Mouse (Mus musculus): ENCODE measurements around the gene 4930404H24Rik. TPM values are rescaled to one million over a fixed set of nuclear protein-coding genes. Genes with fewer than 3 reads are reported as not detected.

The 4930404H24Rik gene
- not detected in 2 replicates for polyA plus RNA-seq (2015; fragmentation: Nextera tagmentation; extraction: Ambion mirVana)

DNA sequence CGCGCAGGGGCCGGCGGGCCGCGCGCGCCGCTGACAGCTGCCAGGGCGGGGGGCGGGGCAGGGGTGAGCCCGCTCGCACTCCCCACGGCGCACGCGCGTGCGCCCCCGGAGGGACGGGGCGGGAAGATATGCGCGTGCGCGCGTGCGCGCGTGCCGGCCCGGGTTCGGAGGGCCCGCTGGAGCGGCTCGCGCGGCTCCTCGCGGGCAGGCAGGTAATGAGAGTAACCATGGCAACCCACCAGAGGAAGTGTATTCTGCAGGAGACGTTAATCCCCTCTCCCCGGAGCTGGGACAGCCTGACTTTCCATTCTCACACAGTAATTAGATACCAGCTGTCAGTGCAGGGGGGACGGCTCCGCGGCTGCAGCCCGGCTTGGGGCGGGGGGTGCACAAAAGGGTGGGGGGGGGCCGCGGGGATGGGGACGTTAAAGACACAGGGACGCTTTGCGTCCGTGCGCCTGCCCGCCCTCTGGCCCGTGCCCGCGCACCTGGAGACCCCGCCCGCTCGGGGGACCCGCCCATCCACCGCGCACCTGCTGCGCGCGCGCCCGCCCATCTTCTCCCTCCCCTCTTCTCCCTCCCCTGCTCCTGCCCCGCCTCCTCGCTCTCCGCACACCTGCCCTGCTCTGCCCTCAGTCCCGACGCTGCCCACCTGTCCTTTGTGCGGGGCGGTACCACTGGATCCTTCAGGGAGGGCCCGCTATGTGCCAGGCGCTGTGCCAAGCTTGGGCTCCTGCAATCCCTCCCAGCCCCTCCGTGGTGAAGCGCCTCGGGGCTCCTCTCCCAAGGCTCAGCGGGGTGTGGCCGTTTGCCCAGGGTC lies at the start of gene 4930404H24Rik:
TSS of gene 4930404H24Rik (plus strand) at position 218 of the 820 bp plus-strand sequence.
- Histone ChIP-seq H3K4me3 (ENCODE audit: low read depth, low read length) (peak within 1 kb of the TSS; percentile 58), H3K4me2 (ENCODE audit: low read length) (peak within 1 kb of the TSS; percentile 88), H3K36me3 (ENCODE audit: control insufficient read depth, insufficient read depth, low read length) (no peaks in the 10 kb centered on the region), H3K27ac (ENCODE audit: low read length) (peak within 1 kb of the TSS; percentile 97), H3K9ac (ENCODE audit: low read depth, low read length) (peak within 1 kb of the TSS; percentile 89), H3K27me3 (ENCODE audit: control insufficient read depth, insufficient read depth, low read depth, low read length) (no peaks in the 10 kb centered on the region), H3K9me3 (replicated peaks; ENCODE audit: control insufficient read depth, low read length, poor library complexity, severe bottlenecking) (no peaks in the 10 kb centered on the region), H3K4me1 (ENCODE audit: control insufficient read depth, insufficient read depth, low read length) (peaks cover 42% of the 10 kb centered on the region)
- WGBS: 0% methylated on average over 63 of the region's 83 CpGs
- ATAC-seq: peak; percentile 90

DNA sequence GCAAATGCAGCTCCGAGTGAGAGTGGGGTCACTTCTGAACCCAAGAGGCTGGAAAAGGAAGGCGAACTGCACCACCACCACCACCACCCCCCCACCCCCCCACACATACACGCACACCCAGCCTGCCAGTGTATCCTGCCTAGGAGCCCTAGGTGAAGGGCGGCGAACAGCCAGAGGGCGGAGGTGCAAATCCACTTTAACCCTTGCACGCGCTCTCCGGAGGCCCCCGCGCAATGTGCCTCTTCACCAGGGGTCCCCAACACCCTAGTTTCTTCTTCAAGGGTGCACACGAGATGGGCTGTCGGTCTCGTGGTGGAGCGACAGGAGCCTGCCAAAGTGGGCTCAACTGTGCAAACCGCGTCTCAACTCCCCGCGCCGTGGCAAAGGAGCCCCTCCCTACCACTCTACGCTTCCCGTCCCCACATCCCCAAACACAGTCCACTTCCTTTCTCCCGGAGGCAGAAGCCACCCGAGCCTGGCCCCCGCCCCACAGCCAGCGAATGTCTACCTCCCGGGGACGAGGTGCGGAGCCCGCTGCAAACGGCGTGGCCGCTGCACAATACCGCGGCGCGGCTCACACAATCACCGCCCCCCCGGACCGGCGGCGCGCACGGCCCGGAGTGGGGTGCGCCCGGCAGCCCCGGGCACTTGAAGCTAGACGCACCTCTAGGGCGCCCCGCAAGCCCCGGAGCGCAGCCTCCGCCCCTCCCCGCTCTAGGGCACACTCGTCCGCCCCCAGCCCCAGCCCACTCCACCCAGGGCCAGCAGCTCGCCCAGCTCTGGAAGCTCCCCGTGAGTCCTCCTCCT lies 49.0 kb upstream of the 4930404H24Rik start:
- Histone ChIP-seq H3K9ac (ENCODE audit: low read depth, low read length) (peak overlapping the region; percentile 82), H3K4me3 (ENCODE audit: low read depth, low read length) (peak overlapping the region; percentile 68), H3K27ac (ENCODE audit: low read length) (peak overlapping the region; percentile 96), H3K4me1 (ENCODE audit: control insufficient read depth, insufficient read depth, low read length) (peaks cover 40% of the 10 kb centered on the region), H3K4me2 (ENCODE audit: low read length) (peak overlapping the region; percentile 94), H3K27me3 (ENCODE audit: control insufficient read depth, insufficient read depth, low read depth, low read length) (no peaks in the 10 kb centered on the region), H3K36me3 (ENCODE audit: control insufficient read depth, insufficient read depth, low read length) (no peaks in the 10 kb centered on the region), H3K9me3 (replicated peaks; ENCODE audit: control insufficient read depth, low read length, poor library complexity, severe bottlenecking) (no peaks in the 10 kb centered on the region)
- WGBS: under 1% methylated on average over 49 of the region's 59 CpGs
- ATAC-seq: peak; percentile 59

DNA sequence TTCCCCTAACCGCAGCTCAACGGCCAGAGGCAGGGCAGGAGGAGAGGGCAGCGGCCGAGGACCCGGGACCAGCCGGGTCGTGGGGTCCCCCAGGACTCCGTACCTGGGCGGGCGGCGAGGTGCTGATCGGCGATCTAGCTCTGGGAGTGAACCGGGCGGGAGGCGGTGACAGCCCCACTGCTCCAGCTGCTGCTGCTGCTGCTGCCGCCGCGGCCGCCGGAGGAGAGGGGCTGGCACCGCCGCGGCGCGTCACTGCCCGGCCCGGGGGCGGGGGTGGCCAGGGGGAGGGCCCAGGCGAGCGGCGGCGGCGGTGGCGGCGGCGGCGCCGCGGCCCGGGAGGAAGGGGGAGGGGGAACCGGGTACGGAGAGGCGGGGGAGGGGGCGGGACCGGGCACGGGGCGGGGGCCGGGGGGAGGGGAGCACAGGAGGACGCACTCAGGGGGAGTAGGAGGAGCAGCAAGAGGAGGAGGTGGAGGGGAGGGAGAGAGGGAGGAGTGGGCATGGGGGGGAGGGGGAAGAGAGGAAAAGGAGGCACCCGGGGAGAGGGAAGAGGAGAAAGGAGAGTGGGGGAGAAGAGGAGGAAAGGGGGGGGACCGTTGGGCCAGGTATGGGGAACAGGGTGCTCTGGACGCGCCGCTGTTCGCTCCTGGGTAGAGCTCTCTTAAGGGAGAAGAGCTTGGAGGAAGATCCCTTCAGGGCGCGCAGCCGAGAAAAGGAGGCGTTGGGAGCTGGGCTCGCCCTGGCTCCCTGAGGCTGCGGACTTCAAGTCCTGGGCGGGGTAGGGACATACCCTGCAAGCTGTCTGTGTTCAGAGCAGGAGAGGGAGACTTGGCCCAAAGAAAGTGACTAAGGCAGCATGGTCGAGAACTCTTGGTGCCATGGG lies 48.1 kb upstream of the 4930404H24Rik start:
- Histone ChIP-seq H3K4me3 (ENCODE audit: low read depth, low read length) (peak overlapping the region; percentile 68), H3K27me3 (ENCODE audit: control insufficient read depth, insufficient read depth, low read depth, low read length) (no peaks in the 10 kb centered on the region), H3K36me3 (ENCODE audit: control insufficient read depth, insufficient read depth, low read length) (no peaks in the 10 kb centered on the region), H3K4me1 (ENCODE audit: control insufficient read depth, insufficient read depth, low read length) (peaks cover 40% of the 10 kb centered on the region), H3K9me3 (replicated peaks; ENCODE audit: control insufficient read depth, low read length, poor library complexity, severe bottlenecking) (no peaks in the 10 kb centered on the region), H3K4me2 (ENCODE audit: low read length) (peak overlapping the region; percentile 94), H3K27ac (ENCODE audit: low read length) (peak overlapping the region; percentile 96), H3K9ac (ENCODE audit: low read depth, low read length) (peak overlapping the region; percentile 82)
- peak; percentile 73 for ATAC-seq
- 2% methylated on average over 21 of the region's 64 CpGs for WGBS

DNA sequence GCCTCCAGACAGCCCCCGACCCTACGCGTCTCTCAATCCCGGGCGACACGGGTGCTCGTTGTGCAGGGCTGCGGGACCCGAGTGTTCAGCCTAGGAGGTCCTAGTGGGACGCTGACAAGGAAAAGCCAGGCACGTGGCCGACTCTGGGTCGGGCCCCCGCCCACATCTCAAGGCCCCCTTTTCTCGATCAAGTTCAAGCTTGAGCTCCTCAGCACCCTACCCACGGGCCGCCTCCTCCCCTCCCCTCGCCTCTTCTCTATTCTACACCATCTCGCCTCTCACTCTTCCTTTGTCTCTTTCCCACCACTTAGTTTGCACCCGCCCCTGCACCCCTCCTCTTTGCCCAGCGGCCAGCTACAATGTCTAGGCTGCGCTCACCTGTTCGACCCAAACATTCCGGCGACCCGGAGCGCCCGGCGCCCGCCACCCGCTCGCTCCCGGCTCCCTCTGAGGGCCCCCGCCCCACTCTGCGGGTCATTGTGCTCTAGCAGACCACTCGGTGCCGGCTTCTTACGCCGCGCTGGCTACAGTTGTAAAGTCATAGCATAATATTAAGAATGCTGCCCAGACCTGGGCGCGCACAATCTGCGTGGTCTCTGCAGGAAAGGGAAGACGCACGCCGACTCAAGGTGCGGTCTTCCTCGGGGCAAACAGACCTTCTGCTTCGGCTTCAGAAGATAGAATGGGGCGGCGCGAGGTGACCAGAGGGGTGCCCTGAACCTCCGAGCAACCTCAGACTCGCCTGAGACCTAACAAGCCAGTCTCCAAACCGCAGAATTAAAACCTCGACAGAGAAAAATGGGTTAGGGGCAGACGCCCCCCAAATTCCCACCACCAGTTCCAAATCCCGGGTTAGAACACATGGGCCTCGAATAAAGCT lies 47.2 kb upstream of the 4930404H24Rik start:
- peak; percentile 57 for ATAC-seq
- under 1% methylated on average over 58 of the region's 59 CpGs for WGBS
- H3K27ac ChIP-seq (ENCODE audit: low read length): peak overlapping the region; percentile 96
- no peaks in the 10 kb centered on the region for H3K9me3 ChIP-seq (replicated peaks; ENCODE audit: control insufficient read depth, low read length, poor library complexity, severe bottlenecking)
- peak overlapping the region; percentile 94 for H3K4me2 ChIP-seq (ENCODE audit: low read length)
- H3K27me3 ChIP-seq (ENCODE audit: control insufficient read depth, insufficient read depth, low read depth, low read length): no peaks in the 10 kb centered on the region
- no peaks in the 10 kb centered on the region for H3K36me3 ChIP-seq (ENCODE audit: control insufficient read depth, insufficient read depth, low read length)
- H3K4me1 ChIP-seq (ENCODE audit: control insufficient read depth, insufficient read depth, low read length): peaks cover 35% of the 10 kb centered on the region
- peak overlapping the region; percentile 82 for H3K9ac ChIP-seq (ENCODE audit: low read depth, low read length)
- peak overlapping the region; percentile 68 for H3K4me3 ChIP-seq (ENCODE audit: low read depth, low read length)

DNA sequence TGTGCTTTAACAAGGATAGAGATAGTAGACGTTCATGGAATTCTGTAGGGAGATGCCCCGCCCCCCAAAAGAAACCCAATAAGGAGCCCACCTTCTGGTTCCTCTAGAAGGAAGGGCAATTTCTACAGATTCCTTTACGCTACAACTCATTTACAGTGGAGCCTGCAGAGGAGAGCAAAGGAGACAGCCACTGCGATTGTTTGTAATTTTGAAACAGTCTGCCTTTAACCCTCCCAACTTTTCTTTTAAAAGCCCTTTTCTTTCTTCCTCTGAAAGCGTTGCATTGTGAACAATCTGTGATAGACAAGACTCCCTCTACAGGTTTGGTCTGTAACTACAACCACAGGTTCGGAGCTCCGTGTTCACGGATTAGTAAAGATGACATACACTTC lies 46.6 kb upstream of the 4930404H24Rik start:
- peaks cover 28% of the 10 kb centered on the region for H3K4me1 ChIP-seq (ENCODE audit: control insufficient read depth, insufficient read depth, low read length)
- no peak for ATAC-seq
- under 1% methylated on average over 8 of the region's 8 CpGs for WGBS
- peak overlapping the region; percentile 68 for H3K4me3 ChIP-seq (ENCODE audit: low read depth, low read length)
- H3K36me3 ChIP-seq (ENCODE audit: control insufficient read depth, insufficient read depth, low read length): no peaks in the 10 kb centered on the region
- H3K4me2 ChIP-seq (ENCODE audit: low read length): peak overlapping the region; percentile 94
- H3K27me3 ChIP-seq (ENCODE audit: control insufficient read depth, insufficient read depth, low read depth, low read length): no peaks in the 10 kb centered on the region
- peak overlapping the region; percentile 82 for H3K9ac ChIP-seq (ENCODE audit: low read depth, low read length)
- H3K9me3 ChIP-seq (replicated peaks; ENCODE audit: control insufficient read depth, low read length, poor library complexity, severe bottlenecking): no peaks in the 10 kb centered on the region
- peak overlapping the region; percentile 96 for H3K27ac ChIP-seq (ENCODE audit: low read length)

DNA sequence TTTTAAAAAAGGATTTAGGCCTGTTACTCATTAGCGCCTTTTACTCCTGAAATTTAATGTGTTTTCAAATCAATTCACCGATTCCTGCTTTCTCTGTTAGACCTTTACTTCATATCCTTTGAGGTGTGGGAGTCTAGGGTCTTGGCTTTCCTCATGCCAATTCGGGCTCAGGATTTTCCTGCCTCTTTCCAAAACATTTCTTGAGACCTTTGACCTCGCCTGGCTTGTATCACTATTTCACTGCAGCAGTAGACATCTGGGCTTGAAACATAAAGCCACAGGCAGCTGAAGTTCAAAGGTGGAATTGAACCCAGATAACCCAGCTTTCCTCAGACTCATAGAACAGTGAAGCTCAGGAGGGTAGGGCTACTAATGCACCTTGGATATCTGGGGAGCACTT lies 46.1 kb upstream of the 4930404H24Rik start:
- WGBS: 27% methylated on average over 4 of the region's 4 CpGs
- peak overlapping the region; percentile 94; the same call in 1 of the 2 replicates for H3K4me2 ChIP-seq (ENCODE audit: low read length)
- ATAC-seq: no peak
- H3K27ac ChIP-seq (ENCODE audit: low read length): peak overlapping the region; percentile 96; the same call in 1 of the 2 replicates
- no peak overlapping the region for H3K9ac ChIP-seq (ENCODE audit: low read depth, low read length)
- H3K4me1 ChIP-seq (ENCODE audit: control insufficient read depth, insufficient read depth, low read length): peaks cover 24% of the 10 kb centered on the region
- H3K4me3 ChIP-seq (ENCODE audit: low read depth, low read length): no peak overlapping the region
- H3K27me3 ChIP-seq (ENCODE audit: control insufficient read depth, insufficient read depth, low read depth, low read length): no peaks in the 10 kb centered on the region
- no peaks in the 10 kb centered on the region for H3K9me3 ChIP-seq (replicated peaks; ENCODE audit: control insufficient read depth, low read length, poor library complexity, severe bottlenecking)
- no peaks in the 10 kb centered on the region for H3K36me3 ChIP-seq (ENCODE audit: control insufficient read depth, insufficient read depth, low read length)

DNA sequence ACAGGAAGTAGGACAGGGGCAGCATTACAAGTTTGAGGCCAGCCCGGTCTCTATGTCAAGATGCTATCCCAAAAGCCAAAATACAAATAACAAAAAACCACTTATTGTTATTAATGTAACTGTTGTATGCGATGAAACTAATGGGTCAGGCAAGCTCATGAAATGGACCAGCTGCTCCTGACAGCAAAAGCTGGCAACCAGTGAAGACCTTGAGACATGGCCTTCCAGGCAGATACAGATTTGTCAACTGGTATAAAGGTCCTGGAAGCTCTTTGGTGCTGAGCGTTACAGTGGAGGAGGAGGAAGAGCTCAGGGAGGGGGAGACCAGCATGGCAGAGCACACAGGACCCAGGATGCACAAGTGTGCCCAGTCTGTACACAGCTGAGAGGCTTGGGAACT lies 44.9 kb upstream of the 4930404H24Rik start:
- H3K9ac ChIP-seq (ENCODE audit: low read depth, low read length): no peak overlapping the region
- H3K4me1 ChIP-seq (ENCODE audit: control insufficient read depth, insufficient read depth, low read length): peaks cover 11% of the 10 kb centered on the region
- no peaks in the 10 kb centered on the region for H3K36me3 ChIP-seq (ENCODE audit: control insufficient read depth, insufficient read depth, low read length)
- no peak overlapping the region for H3K4me3 ChIP-seq (ENCODE audit: low read depth, low read length)
- 82% methylated on average over 3 of the region's 3 CpGs for WGBS
- H3K9me3 ChIP-seq (replicated peaks; ENCODE audit: control insufficient read depth, low read length, poor library complexity, severe bottlenecking): no peaks in the 10 kb centered on the region
- no peak overlapping the region for H3K27ac ChIP-seq (ENCODE audit: low read length)
- no peak for ATAC-seq
- no peaks in the 10 kb centered on the region for H3K27me3 ChIP-seq (ENCODE audit: control insufficient read depth, insufficient read depth, low read depth, low read length)
- H3K4me2 ChIP-seq (ENCODE audit: low read length): no peak overlapping the region

DNA sequence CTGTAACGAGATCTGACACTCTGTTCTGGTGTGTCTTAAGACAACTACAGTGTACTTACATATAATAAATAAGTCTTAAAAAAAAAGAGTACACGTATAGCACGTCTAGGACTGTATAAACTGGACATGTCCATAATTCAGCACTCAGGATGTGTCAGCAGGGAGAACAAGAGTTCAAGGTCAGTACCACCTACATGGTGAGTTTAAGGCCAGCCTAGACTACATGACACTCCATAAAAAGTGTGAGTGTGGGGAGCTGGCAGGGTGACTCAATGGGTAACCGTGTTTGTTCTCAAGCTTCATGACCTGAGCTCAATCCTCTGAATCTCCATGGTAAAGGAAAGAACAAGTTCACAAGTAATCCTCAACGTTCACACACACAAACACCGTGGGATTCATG lies 44.1 kb upstream of the 4930404H24Rik start:
- H3K36me3 ChIP-seq (ENCODE audit: control insufficient read depth, insufficient read depth, low read length): no peaks in the 10 kb centered on the region
- H3K27me3 ChIP-seq (ENCODE audit: control insufficient read depth, insufficient read depth, low read depth, low read length): no peaks in the 10 kb centered on the region
- no peaks in the 10 kb centered on the region for H3K9me3 ChIP-seq (replicated peaks; ENCODE audit: control insufficient read depth, low read length, poor library complexity, severe bottlenecking)
- no peak overlapping the region for H3K4me2 ChIP-seq (ENCODE audit: low read length)
- peaks cover 7% of the 10 kb centered on the region for H3K4me1 ChIP-seq (ENCODE audit: control insufficient read depth, insufficient read depth, low read length)
- ATAC-seq: no peak
- no peak overlapping the region for H3K4me3 ChIP-seq (ENCODE audit: low read depth, low read length)
- no peak overlapping the region for H3K27ac ChIP-seq (ENCODE audit: low read length)
- H3K9ac ChIP-seq (ENCODE audit: low read depth, low read length): no peak overlapping the region
- WGBS: 84% methylated on average over 6 of the region's 6 CpGs
